Mouse (Mus musculus): Measurements from ENCODE around the gene Thsd4. TPM values are rescaled to one million over a fixed set of nuclear protein-coding genes. Genes with fewer than 3 reads are reported as not detected.
"Not testable (repeated sequence)": the region's sequence is repeated elsewhere in the genome, so short reads cannot be mapped to it uniquely, and the experiment has no call there.

The Thsd4 gene
- polyA plus RNA-seq, 1 experiment from 2014 or later = 21.1 TPM

GRCm38 (mm10) chr9:59971263-59971662, 550.6 kb downstream of the Thsd4 start:
- no peak overlapping the region for H3K27ac ChIP-seq
- ATAC-seq (ENCODE audit: insufficient read depth, low FRiP score, low read depth) = no peak
- H3K4me2 ChIP-seq = no peak overlapping the region
- no peaks in the 10 kb centered on the region for H3K27me3 ChIP-seq (replicated peaks)
- no peak overlapping the region for H3K9ac ChIP-seq
- no peaks in the 10 kb centered on the region for H3K4me1 ChIP-seq
- 66% methylated on average over 4 of the region's 4 CpGs for WGBS
- H3K36me3 ChIP-seq = no peaks in the 10 kb centered on the region
- H3K4me3 ChIP-seq (replicated peaks) = no peak overlapping the region
- H3K9me3 ChIP-seq = no peaks in the 10 kb centered on the region

- 22% methylated on average over 6 of the region's 6 CpGs for WGBS
- Histone ChIP-seq H3K4me1 (no peaks in the 10 kb centered on the region; the same call in 1 of the 2 replicates), H3K9me3 (no peaks in the 10 kb centered on the region), H3K4me2 (no peak overlapping the region), H3K4me3 (replicated peaks) (no peak overlapping the region), H3K9ac (no peak overlapping the region), H3K27ac (no peak overlapping the region), H3K27me3 (replicated peaks) (no peaks in the 10 kb centered on the region), H3K36me3 (no peaks in the 10 kb centered on the region)
- ATAC-seq (ENCODE audit: insufficient read depth, low FRiP score, low read depth) = no peak
These were observed 552.5 kb downstream of the Thsd4 start for GRCm38 (mm10) chr9:59969383-59969782.

GRCm38 (mm10) chr9:59965046-59965445, 556.8 kb downstream of the Thsd4 start:
- Histone ChIP-seq H3K9me3 (no peaks in the 10 kb centered on the region), H3K36me3 (no peaks in the 10 kb centered on the region), H3K4me2 (no peak overlapping the region), H3K9ac (no peak overlapping the region), H3K27ac (no peak overlapping the region), H3K4me1 (no peaks in the 10 kb centered on the region; the same call in 1 of the 2 replicates), H3K4me3 (replicated peaks) (no peak overlapping the region), H3K27me3 (replicated peaks) (no peaks in the 10 kb centered on the region)
- 69% methylated on average over 10 of the region's 10 CpGs for WGBS
- ATAC-seq (ENCODE audit: insufficient read depth, low FRiP score, low read depth) = no peak

GRCm38 (mm10) chr9:59964367-59964766, 557.5 kb downstream of the Thsd4 start:
- H3K4me3 ChIP-seq (replicated peaks) = no peak overlapping the region
- H3K9me3 ChIP-seq = no peaks in the 10 kb centered on the region
- H3K4me2 ChIP-seq = no peak overlapping the region
- no peaks in the 10 kb centered on the region; the same call in 1 of the 2 replicates for H3K4me1 ChIP-seq
- H3K9ac ChIP-seq = no peak overlapping the region
- H3K36me3 ChIP-seq = no peaks in the 10 kb centered on the region
- no peak for ATAC-seq (ENCODE audit: insufficient read depth, low FRiP score, low read depth)
- no peak overlapping the region for H3K27ac ChIP-seq
- WGBS = 49% methylated on average over 3 of the region's 3 CpGs
- H3K27me3 ChIP-seq (replicated peaks) = no peaks in the 10 kb centered on the region

GRCm38 (mm10) chr9:59961201-59961955, 560.5 kb downstream of the Thsd4 start:
- 60% methylated on average over 14 of the region's 14 CpGs for WGBS
- Histone ChIP-seq H3K27me3 (replicated peaks) (no peaks in the 10 kb centered on the region), H3K9me3 (no peaks in the 10 kb centered on the region), H3K9ac (no peak overlapping the region), H3K4me2 (no peak overlapping the region), H3K4me1 (no peaks in the 10 kb centered on the region; the same call in 1 of the 2 replicates), H3K27ac (no peak overlapping the region), H3K36me3 (no peaks in the 10 kb centered on the region), H3K4me3 (replicated peaks) (no peak overlapping the region)
- no peak for ATAC-seq (ENCODE audit: insufficient read depth, low FRiP score, low read depth)

- H3K4me1 ChIP-seq = peaks cover 4% of the 10 kb centered on the region
- H3K36me3 ChIP-seq = no peaks in the 10 kb centered on the region
- H3K4me2 ChIP-seq = no peak within 1 kb of the TSS
- no peak within 1 kb of the TSS for H3K9ac ChIP-seq
- H3K27me3 ChIP-seq (replicated peaks) = no peaks in the 10 kb centered on the region
- no peak for ATAC-seq (ENCODE audit: insufficient read depth, low FRiP score, low read depth)
- H3K27ac ChIP-seq = no peak within 1 kb of the TSS
- no peaks in the 10 kb centered on the region for H3K9me3 ChIP-seq
- WGBS = 74% methylated on average over 10 of the region's 10 CpGs
- H3K4me3 ChIP-seq (replicated peaks) = no peak within 1 kb of the TSS
These were observed 561.3 kb downstream of the Thsd4 start, which contains the start of gene Nr2e3 for GRCm38 (mm10) chr9:59960559-59960958. Gene Nr2e3, minus strand, starts transcription at chr9:59960659.

- H3K27ac ChIP-seq = no peak overlapping the region
- 1% methylated on average over 8 of the region's 8 CpGs for WGBS
- no peaks in the 10 kb centered on the region for H3K36me3 ChIP-seq
- no peaks in the 10 kb centered on the region for H3K9me3 ChIP-seq
- H3K4me2 ChIP-seq = no peak overlapping the region
- H3K9ac ChIP-seq = no peak overlapping the region
- no peaks in the 10 kb centered on the region for H3K27me3 ChIP-seq (replicated peaks)
- peaks cover 4% of the 10 kb centered on the region for H3K4me1 ChIP-seq
- no peak overlapping the region for H3K4me3 ChIP-seq (replicated peaks)
- ATAC-seq (ENCODE audit: insufficient read depth, low FRiP score, low read depth) = peak; percentile 23
These were observed 562.6 kb downstream of the Thsd4 start for GRCm38 (mm10) chr9:59959276-59959675.

GRCm38 (mm10) chr9:59958115-59958514, 563.7 kb downstream of the Thsd4 start:
- WGBS = 57% methylated on average over 1 of the region's 1 CpGs

GRCm38 (mm10) chr9:59956496-59956895, 565.4 kb downstream of the Thsd4 start:
- Histone ChIP-seq H3K27me3 (replicated peaks) (no peaks in the 10 kb centered on the region), H3K9me3 (no peaks in the 10 kb centered on the region), H3K9ac (no peak overlapping the region), H3K4me2 (peak overlapping the region; percentile 17; the same call in 1 of the 2 replicates), H3K4me3 (replicated peaks) (no peak overlapping the region), H3K27ac (no peak overlapping the region), H3K36me3 (no peaks in the 10 kb centered on the region), H3K4me1 (peaks cover 9% of the 10 kb centered on the region; the same call in 1 of the 2 replicates)
- WGBS = 28% methylated on average over 6 of the region's 6 CpGs
- no peak for ATAC-seq (ENCODE audit: insufficient read depth, low FRiP score, low read depth)

More at GRCm38 (mm10) chr9:59958115-59958514, 563.7 kb downstream of the Thsd4 start:
- H3K4me1 ChIP-seq; H3K4me3 ChIP-seq (replicated peaks); H3K27ac ChIP-seq; H3K9ac ChIP-seq; H3K9me3 ChIP-seq; H3K4me2 ChIP-seq; H3K27me3 ChIP-seq (replicated peaks); ATAC-seq (ENCODE audit: insufficient read depth, low FRiP score, low read depth); H3K36me3 ChIP-seq: not testable (repeated sequence)

GRCm38 (mm10) chr9:59955692-59956091, 566.2 kb downstream of the Thsd4 start:
- H3K36me3 ChIP-seq = no peaks in the 10 kb centered on the region
- no peaks in the 10 kb centered on the region for H3K27me3 ChIP-seq (replicated peaks)
- WGBS = 75% methylated on average over 6 of the region's 6 CpGs
- H3K4me2 ChIP-seq = no peak overlapping the region
- no peak overlapping the region for H3K4me3 ChIP-seq (replicated peaks)
- H3K4me1 ChIP-seq = peaks cover 9% of the 10 kb centered on the region; the same call in 1 of the 2 replicates
- no peaks in the 10 kb centered on the region for H3K9me3 ChIP-seq
- H3K27ac ChIP-seq = peak overlapping the region; percentile 50; the same call in 1 of the 2 replicates
- ATAC-seq (ENCODE audit: insufficient read depth, low FRiP score, low read depth) = no peak
- H3K9ac ChIP-seq = no peak overlapping the region

GRCm38 (mm10) chr9:59955199-59955598, 566.6 kb downstream of the Thsd4 start:
- Histone ChIP-seq H3K4me3 (replicated peaks) (no peak overlapping the region), H3K9me3 (no peaks in the 10 kb centered on the region), H3K9ac (no peak overlapping the region), H3K4me1 (peaks cover 9% of the 10 kb centered on the region; the same call in 1 of the 2 replicates), H3K36me3 (no peaks in the 10 kb centered on the region), H3K27me3 (replicated peaks) (no peaks in the 10 kb centered on the region), H3K4me2 (no peak overlapping the region), H3K27ac (peak overlapping the region; percentile 50; the same call in 1 of the 2 replicates)
- WGBS = 42% methylated on average over 3 of the region's 3 CpGs
- ATAC-seq (ENCODE audit: insufficient read depth, low FRiP score, low read depth) = no peak

- Histone ChIP-seq H3K4me1 (peaks cover 9% of the 10 kb centered on the region; the same call in 1 of the 2 replicates), H3K27me3 (replicated peaks) (no peaks in the 10 kb centered on the region), H3K4me2 (no peak overlapping the region), H3K9ac (no peak overlapping the region), H3K9me3 (no peaks in the 10 kb centered on the region), H3K27ac (no peak overlapping the region; the same call in 1 of the 2 replicates), H3K36me3 (no peaks in the 10 kb centered on the region), H3K4me3 (replicated peaks) (no peak overlapping the region)
- no peak for ATAC-seq (ENCODE audit: insufficient read depth, low FRiP score, low read depth)
- 70% methylated on average over 7 of the region's 7 CpGs for WGBS
These were observed 568.3 kb downstream of the Thsd4 start for GRCm38 (mm10) chr9:59953556-59953955.

Measured in stomach, embryonic 15.5 days (tissue).